Mouse (Mus musculus): ENCODE data around the gene Timm29. TPM values are rescaled to one million over a fixed set of nuclear protein-coding genes. Genes with fewer than 3 reads are reported as not detected.

The Timm29 gene
- polyA plus RNA-seq, 1 experiment from 2014 or later: 63.8 TPM

DNA sequence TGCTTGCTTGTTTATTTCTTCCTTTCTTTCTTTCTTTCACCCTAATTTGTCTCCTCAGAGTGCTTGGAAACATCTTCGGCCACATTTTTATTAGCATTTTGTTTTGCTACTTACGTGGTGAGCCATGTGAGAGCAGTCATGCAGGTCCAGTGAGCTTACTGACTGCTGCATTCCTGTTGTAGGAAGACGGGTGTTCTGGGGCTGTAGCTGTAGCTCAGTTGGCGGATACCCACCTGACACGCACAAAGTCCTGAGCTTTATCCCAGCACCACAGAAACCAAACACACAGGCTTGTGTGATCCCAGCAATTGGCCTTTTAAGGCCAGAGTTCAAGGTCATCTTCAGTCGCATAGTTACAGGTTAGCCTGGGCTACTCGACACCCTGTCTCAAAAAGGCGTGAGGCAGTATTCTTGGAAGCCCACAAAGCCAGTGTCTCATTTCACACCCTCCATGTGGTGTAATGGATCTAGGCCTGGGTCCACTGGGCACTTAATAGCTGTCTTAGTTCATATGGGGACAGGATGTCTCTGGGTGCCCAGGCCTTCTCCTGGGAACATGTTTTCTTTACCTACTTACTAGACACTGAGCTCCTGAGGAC lies 23.8 kb upstream of the Timm29 start:
- no peak for ATAC-seq (ENCODE audit: insufficient read depth, low FRiP score, low TSS enrichment)
- Histone ChIP-seq H3K9me3 (ENCODE audit: control insufficient read depth, low read length) (no peaks in the 10 kb centered on the region), H3K4me3 (ENCODE audit: low read depth, low read length) (no peak overlapping the region), H3K9ac (ENCODE audit: low read length) (no peak overlapping the region), H3K4me1 (ENCODE audit: control insufficient read depth, insufficient read depth, low read length) (no peaks in the 10 kb centered on the region), H3K36me3 (ENCODE audit: control insufficient read depth, insufficient read depth, low read length) (peaks cover 10% of the 10 kb centered on the region), H3K27me3 (ENCODE audit: control insufficient read depth, insufficient read depth, low read length) (no peaks in the 10 kb centered on the region), H3K4me2 (ENCODE audit: low read depth) (no peak overlapping the region), H3K27ac (ENCODE audit: low read depth, low read length) (no peak overlapping the region)
- DNase-seq (ENCODE audit: low spot score): no peak
- WGBS: 88% methylated on average over 8 of the region's 8 CpGs

DNA sequence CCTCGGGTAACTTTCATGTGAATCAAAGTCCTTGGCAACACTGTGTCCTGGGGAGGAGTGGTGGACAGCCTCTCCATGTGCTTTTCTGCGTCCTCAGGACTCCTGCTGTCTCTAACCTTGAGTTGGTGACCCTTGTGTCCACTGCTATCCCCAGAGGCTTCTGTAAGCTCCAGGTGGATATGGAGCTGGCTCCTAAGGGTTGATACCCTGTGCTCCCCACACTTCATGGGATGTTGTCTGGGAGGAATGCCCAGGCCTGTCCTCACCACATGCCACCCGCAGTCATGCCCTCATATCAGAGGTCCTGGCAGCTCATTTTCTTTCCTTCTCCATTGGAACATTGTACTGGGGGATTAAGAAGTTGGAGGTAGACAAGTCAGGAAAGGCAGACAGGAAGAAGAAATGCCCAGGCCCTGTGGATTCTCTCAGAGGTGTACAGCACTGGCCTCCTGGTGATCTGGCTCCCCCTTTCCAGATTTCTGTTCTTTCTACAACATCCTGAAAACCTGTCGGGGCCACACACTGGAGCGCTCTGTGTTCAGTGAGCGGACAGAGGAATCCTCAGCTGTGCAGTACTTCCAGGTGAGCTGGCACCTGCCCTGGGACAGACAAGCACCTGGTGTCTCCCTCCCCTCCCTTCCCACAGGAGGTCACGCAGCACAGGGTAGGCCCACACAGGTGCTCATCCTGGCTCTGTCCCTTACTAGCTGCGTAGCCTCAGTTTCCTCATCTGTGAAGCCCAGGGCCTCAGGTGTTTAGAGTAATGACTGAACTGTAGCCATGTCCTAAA lies 18.3 kb upstream of the Timm29 start:
- no peaks in the 10 kb centered on the region for H3K27me3 ChIP-seq (ENCODE audit: control insufficient read depth, insufficient read depth, low read length)
- H3K36me3 ChIP-seq (ENCODE audit: control insufficient read depth, insufficient read depth, low read length): peaks cover 23% of the 10 kb centered on the region
- no peaks in the 10 kb centered on the region for H3K4me1 ChIP-seq (ENCODE audit: control insufficient read depth, insufficient read depth, low read length)
- no peak for ATAC-seq (ENCODE audit: insufficient read depth, low FRiP score, low TSS enrichment)
- 96% methylated on average over 8 of the region's 8 CpGs for WGBS
- no peak overlapping the region for H3K9ac ChIP-seq (ENCODE audit: low read length)
- no peak overlapping the region for H3K4me3 ChIP-seq (ENCODE audit: low read depth, low read length)
- H3K4me2 ChIP-seq (ENCODE audit: low read depth): no peak overlapping the region
- no peaks in the 10 kb centered on the region for H3K9me3 ChIP-seq (ENCODE audit: control insufficient read depth, low read length)
- no peak for DNase-seq (ENCODE audit: low spot score)
- no peak overlapping the region for H3K27ac ChIP-seq (ENCODE audit: low read depth, low read length)

DNA sequence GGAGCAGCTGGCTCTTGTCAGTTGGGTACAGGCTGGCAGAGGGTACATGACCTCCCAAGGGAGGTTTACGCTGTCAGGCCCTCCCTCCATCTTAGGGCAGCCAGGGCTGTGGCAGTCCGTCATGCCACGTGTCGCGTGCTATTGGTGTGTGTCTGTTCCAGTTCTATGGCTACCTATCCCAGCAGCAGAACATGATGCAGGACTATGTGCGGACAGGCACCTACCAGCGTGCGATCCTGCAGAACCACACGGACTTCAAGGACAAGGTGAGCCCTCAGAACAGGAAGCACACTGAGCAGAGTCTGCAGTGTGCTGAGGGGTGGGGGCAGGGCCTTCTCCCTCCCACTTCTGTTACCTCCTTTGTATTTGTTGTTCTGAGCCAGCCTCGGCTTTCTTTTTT lies 17.3 kb upstream of the Timm29 start:
- ATAC-seq (ENCODE audit: insufficient read depth, low FRiP score, low TSS enrichment): no peak
- Histone ChIP-seq H3K4me2 (ENCODE audit: low read depth) (no peak overlapping the region), H3K36me3 (ENCODE audit: control insufficient read depth, insufficient read depth, low read length) (peaks cover 19% of the 10 kb centered on the region), H3K9ac (ENCODE audit: low read length) (no peak overlapping the region), H3K4me3 (ENCODE audit: low read depth, low read length) (no peak overlapping the region), H3K9me3 (ENCODE audit: control insufficient read depth, low read length) (no peaks in the 10 kb centered on the region), H3K4me1 (ENCODE audit: control insufficient read depth, insufficient read depth, low read length) (no peaks in the 10 kb centered on the region), H3K27me3 (ENCODE audit: control insufficient read depth, insufficient read depth, low read length) (no peaks in the 10 kb centered on the region), H3K27ac (ENCODE audit: low read depth, low read length) (no peak overlapping the region)
- DNase-seq (ENCODE audit: low spot score): no peak
- WGBS: 92% methylated on average over 10 of the region's 10 CpGs

DNA sequence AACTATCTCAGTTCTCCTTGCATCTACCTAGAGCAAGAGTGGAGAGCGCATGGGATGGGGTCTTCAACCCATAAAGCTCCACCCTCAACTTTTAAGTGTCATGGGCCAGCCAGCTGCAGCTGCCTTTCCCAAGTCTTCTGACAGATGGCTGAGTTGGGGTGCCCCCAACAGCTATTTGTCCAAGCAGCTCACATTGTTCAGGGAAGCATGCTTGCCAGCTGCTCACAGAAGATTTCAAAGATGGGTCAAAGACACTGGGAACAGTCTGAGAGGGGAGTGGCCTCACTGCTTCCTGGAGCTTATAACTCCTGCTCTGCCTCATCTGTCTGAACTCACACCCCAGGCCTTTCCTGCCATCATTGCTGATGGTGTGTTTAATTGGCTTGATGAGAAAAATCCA lies 16.2 kb upstream of the Timm29 start:
- WGBS: 84% methylated on average over 1 of the region's 1 CpGs
- H3K9me3 ChIP-seq (ENCODE audit: control insufficient read depth, low read length): no peaks in the 10 kb centered on the region
- no peak overlapping the region for H3K9ac ChIP-seq (ENCODE audit: low read length)
- DNase-seq (ENCODE audit: low spot score) (no peak), ATAC-seq (ENCODE audit: insufficient read depth, low FRiP score, low TSS enrichment) (no peak)
- no peak overlapping the region for H3K27ac ChIP-seq (ENCODE audit: low read depth, low read length)
- H3K4me2 ChIP-seq (ENCODE audit: low read depth): no peak overlapping the region
- H3K36me3 ChIP-seq (ENCODE audit: control insufficient read depth, insufficient read depth, low read length): peaks cover 15% of the 10 kb centered on the region
- H3K4me1 ChIP-seq (ENCODE audit: control insufficient read depth, insufficient read depth, low read length): no peaks in the 10 kb centered on the region
- H3K4me3 ChIP-seq (ENCODE audit: low read depth, low read length): no peak overlapping the region
- H3K27me3 ChIP-seq (ENCODE audit: control insufficient read depth, insufficient read depth, low read length): no peaks in the 10 kb centered on the region

DNA sequence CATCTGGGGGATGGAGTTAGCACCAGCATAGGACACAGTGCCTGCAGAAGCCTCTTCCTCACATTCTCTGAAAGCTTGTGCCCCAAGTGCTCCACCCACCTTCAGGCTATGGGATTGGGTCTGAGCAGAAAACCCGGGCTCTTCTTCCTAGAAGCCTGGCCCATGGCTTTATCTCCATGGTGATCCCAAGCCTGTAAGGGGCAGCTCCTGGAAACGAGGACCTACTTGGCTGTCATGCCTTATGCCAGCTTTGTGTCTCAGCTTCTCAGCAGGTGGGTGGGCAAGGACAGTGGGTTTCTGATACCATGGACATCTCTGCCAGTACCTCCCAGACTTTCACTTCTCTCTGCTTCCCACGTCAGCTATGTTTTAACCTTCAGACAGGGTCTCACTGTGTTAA lies 14.3 kb upstream of the Timm29 start:
- 76% methylated on average over 3 of the region's 3 CpGs for WGBS
- no peaks in the 10 kb centered on the region for H3K9me3 ChIP-seq (ENCODE audit: control insufficient read depth, low read length)
- H3K4me2 ChIP-seq (ENCODE audit: low read depth): no peak overlapping the region
- no peaks in the 10 kb centered on the region for H3K27me3 ChIP-seq (ENCODE audit: control insufficient read depth, insufficient read depth, low read length)
- no peak for ATAC-seq (ENCODE audit: insufficient read depth, low FRiP score, low TSS enrichment)
- no peak overlapping the region for H3K4me3 ChIP-seq (ENCODE audit: low read depth, low read length)
- H3K27ac ChIP-seq (ENCODE audit: low read depth, low read length): no peak overlapping the region
- peaks cover 16% of the 10 kb centered on the region for H3K36me3 ChIP-seq (ENCODE audit: control insufficient read depth, insufficient read depth, low read length)
- H3K4me1 ChIP-seq (ENCODE audit: control insufficient read depth, insufficient read depth, low read length): no peaks in the 10 kb centered on the region
- no peak overlapping the region for H3K9ac ChIP-seq (ENCODE audit: low read length)
- DNase-seq (ENCODE audit: low spot score): no peak

DNA sequence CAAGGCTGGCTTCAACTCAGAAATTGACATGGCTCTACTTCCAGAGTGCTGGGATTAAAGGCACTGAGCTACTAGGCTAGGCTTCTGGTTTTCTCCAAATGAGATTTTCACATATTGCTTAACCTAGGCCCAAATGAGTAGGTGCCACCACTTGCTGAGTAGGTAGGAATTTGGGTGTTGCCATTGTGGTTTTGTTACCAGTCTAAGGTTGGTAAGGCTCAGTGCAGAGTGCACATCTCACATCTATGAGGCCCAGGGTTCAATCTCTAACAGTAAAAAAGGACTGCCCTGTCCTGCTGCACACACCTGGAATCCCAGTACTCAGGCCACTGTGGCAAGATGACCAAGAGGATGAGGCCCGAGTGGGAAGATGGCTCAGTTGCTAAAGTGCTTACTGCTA lies 7.1 kb upstream of the Timm29 start:
- ATAC-seq (ENCODE audit: insufficient read depth, low FRiP score, low TSS enrichment) (no peak), DNase-seq (ENCODE audit: low spot score) (no peak)
- Histone ChIP-seq H3K27ac (ENCODE audit: low read depth, low read length) (no peak overlapping the region), H3K9me3 (ENCODE audit: control insufficient read depth, low read length) (no peaks in the 10 kb centered on the region), H3K9ac (ENCODE audit: low read length) (no peak overlapping the region), H3K27me3 (ENCODE audit: control insufficient read depth, insufficient read depth, low read length) (no peaks in the 10 kb centered on the region), H3K36me3 (ENCODE audit: control insufficient read depth, insufficient read depth, low read length) (peaks cover 35% of the 10 kb centered on the region), H3K4me2 (ENCODE audit: low read depth) (no peak overlapping the region), H3K4me1 (ENCODE audit: control insufficient read depth, insufficient read depth, low read length) (no peaks in the 10 kb centered on the region), H3K4me3 (ENCODE audit: low read depth, low read length) (no peak overlapping the region)
- 83% methylated on average over 1 of the region's 1 CpGs for WGBS

DNA sequence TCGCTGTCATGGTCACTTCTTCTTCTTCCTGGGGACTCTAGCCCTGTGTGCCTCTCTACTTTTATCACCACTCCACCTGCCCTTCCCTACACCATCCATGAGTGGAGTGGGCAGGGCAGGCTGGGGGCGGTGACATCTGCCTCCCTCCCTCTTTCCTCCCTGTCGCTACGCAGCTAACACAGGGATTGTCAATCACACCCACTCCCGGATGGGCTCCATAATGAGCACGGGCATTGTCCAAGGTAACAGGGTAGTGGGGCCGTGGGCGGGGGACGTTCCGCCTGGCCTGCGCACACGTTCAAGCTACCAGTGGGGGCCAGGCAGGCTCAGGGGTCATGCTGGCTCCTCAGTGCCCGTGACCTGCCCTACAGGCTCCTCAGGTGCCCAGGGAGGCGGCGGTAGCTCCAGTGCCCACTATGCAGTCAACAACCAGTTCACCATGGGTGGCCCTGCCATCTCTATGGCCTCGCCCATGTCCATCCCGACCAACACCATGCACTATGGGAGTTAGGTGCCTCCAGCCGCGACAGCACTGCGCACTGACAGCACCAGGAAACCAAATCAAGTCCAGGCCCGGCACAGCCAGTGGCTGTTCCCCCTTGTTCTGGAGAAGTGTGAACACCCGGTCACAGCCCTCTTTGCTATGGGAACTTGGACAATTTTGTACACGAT lies 4.7 kb upstream of the Timm29 start:
- 95% methylated on average over 23 of the region's 23 CpGs for WGBS
- Histone ChIP-seq H3K27ac (ENCODE audit: low read depth, low read length) (no peak overlapping the region), H3K9ac (ENCODE audit: low read length) (no peak overlapping the region), H3K36me3 (ENCODE audit: control insufficient read depth, insufficient read depth, low read length) (peaks cover 35% of the 10 kb centered on the region), H3K27me3 (ENCODE audit: control insufficient read depth, insufficient read depth, low read length) (no peaks in the 10 kb centered on the region), H3K4me2 (ENCODE audit: low read depth) (no peak overlapping the region), H3K9me3 (ENCODE audit: control insufficient read depth, low read length) (no peaks in the 10 kb centered on the region), H3K4me3 (ENCODE audit: low read depth, low read length) (no peak overlapping the region), H3K4me1 (ENCODE audit: control insufficient read depth, insufficient read depth, low read length) (no peaks in the 10 kb centered on the region; the same call in 1 of the 2 replicates)
- DNase-seq (ENCODE audit: low spot score) (no peak), ATAC-seq (ENCODE audit: insufficient read depth, low FRiP score, low TSS enrichment) (no peak)

DNA sequence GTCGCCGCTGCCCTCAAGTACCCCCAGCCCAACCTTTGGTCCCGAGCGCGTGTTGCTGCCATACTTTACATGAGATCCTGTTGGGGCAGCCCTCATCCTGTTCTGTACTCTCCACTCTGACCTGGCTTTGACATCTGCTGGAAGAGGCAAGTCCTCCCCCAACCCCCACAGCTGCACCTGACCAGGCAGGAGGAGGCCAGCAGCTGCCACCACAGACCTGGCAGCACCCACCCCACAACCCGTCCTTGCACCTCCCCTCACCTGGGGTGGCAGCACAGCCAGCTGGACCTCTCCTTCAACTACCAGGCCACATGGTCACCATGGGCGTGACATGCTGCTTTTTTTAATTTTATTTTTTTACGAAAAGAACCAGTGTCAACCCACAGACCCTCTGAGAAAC lies 4.2 kb upstream of the Timm29 start:
- WGBS: 94% methylated on average over 8 of the region's 8 CpGs
- Histone ChIP-seq H3K27ac (ENCODE audit: low read depth, low read length) (no peak overlapping the region), H3K9ac (ENCODE audit: low read length) (no peak overlapping the region), H3K4me1 (ENCODE audit: control insufficient read depth, insufficient read depth, low read length) (no peaks in the 10 kb centered on the region; the same call in 1 of the 2 replicates), H3K36me3 (ENCODE audit: control insufficient read depth, insufficient read depth, low read length) (peaks cover 33% of the 10 kb centered on the region), H3K4me2 (ENCODE audit: low read depth) (no peak overlapping the region), H3K27me3 (ENCODE audit: control insufficient read depth, insufficient read depth, low read length) (no peaks in the 10 kb centered on the region), H3K9me3 (ENCODE audit: control insufficient read depth, low read length) (no peaks in the 10 kb centered on the region), H3K4me3 (ENCODE audit: low read depth, low read length) (no peak overlapping the region)
- no peak for ATAC-seq (ENCODE audit: insufficient read depth, low FRiP score, low TSS enrichment)
- no peak for DNase-seq (ENCODE audit: low spot score)

DNA sequence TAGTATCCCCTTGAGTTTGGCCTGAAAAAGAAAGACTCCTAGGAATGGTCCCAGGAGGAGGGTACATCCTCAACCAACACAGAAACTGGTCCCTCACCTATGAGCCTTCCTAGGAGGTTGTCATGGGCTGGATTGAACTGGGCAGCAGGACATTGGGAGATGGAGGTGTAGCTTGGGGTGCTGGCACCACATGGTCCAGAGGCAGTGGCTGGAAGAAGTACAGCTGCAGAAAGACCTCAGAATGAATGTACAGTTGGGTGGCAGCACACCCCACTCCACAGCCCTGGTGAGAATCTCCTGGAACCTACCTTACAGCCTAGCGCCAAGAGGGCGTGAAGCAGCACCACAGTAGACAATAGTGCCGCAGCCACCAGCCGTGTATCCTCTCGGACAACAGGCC lies 3.0 kb upstream of the Timm29 start:
- Histone ChIP-seq H3K4me3 (ENCODE audit: low read depth, low read length) (no peak overlapping the region), H3K4me2 (ENCODE audit: low read depth) (no peak overlapping the region), H3K27ac (ENCODE audit: low read depth, low read length) (no peak overlapping the region), H3K27me3 (ENCODE audit: control insufficient read depth, insufficient read depth, low read length) (no peaks in the 10 kb centered on the region), H3K36me3 (ENCODE audit: control insufficient read depth, insufficient read depth, low read length) (peaks cover 27% of the 10 kb centered on the region), H3K4me1 (ENCODE audit: control insufficient read depth, insufficient read depth, low read length) (peaks cover 8% of the 10 kb centered on the region), H3K9me3 (ENCODE audit: control insufficient read depth, low read length) (no peaks in the 10 kb centered on the region), H3K9ac (ENCODE audit: low read length) (no peak overlapping the region)
- DNase-seq (ENCODE audit: low spot score): no peak
- 94% methylated on average over 5 of the region's 5 CpGs for WGBS
- no peak for ATAC-seq (ENCODE audit: insufficient read depth, low FRiP score, low TSS enrichment)
